Mouse (Mus musculus): ENCODE data around the gene Hdac7. TPM values are rescaled to one million over a fixed set of nuclear protein-coding genes. Genes with fewer than 3 reads are reported as not detected.

Gene Hdac7
- polyA plus RNA-seq, 1 experiment from 2014 or later, result 28.3 TPM

GRCm38 (mm10) chr15:97765090-97765794, 79.1 kb downstream of the Hdac7 start:
- DNase-seq (ENCODE audit: low spot score), result no peak

DNA sequence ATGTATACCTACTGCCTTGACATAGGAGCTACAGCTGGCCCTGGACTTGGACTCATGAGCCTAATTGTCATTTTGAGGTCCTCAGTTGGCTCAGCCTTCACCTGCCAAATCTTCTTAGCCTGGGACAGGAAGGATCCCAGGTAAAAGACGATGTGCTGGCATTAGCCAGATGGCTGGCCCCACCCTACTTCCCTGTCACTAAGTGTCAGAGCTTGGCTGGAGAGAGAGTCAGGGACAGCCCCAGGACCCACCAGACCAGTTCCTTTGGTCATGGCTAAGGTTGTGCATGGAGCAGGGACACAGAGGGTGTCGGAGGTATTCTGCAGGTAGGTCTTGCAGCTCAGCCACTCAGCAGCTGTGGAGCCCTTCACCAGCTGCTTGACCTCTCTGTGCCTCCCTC, 79.8 kb downstream of the Hdac7 start:
- peaks cover 14% of the 10 kb centered on the region for H3K27me3 ChIP-seq (replicated peaks; ENCODE audit: control insufficient read depth, insufficient read depth, low read length)
- DNase-seq (ENCODE audit: low spot score) (no peak), ATAC-seq (replicated peaks; ENCODE audit: low FRiP score, low TSS enrichment, low read depth) (no peak)
- H3K9ac ChIP-seq (ENCODE audit: low read length), result no peak overlapping the region
- no peaks in the 10 kb centered on the region for H3K9me3 ChIP-seq (ENCODE audit: control insufficient read depth, low read length)
- H3K4me1 ChIP-seq (replicated peaks; ENCODE audit: control insufficient read depth, insufficient read depth, low read length), result peaks cover 16% of the 10 kb centered on the region
- no peak overlapping the region for H3K4me3 ChIP-seq (ENCODE audit: low read depth, low read length)
- H3K27ac ChIP-seq (ENCODE audit: low read depth), result no peak overlapping the region
- WGBS, result 75% methylated on average over 2 of the region's 2 CpGs
- H3K36me3 ChIP-seq (ENCODE audit: control insufficient read depth, insufficient read depth, low read length), result no peaks in the 10 kb centered on the region
- H3K4me2 ChIP-seq (ENCODE audit: low read length), result no peak overlapping the region

More at GRCm38 (mm10) chr15:97765090-97765794, 79.1 kb downstream of the Hdac7 start:
- H3K36me3 ChIP-seq (ENCODE audit: control insufficient read depth, insufficient read depth, low read length), result no peaks in the 10 kb centered on the region
- no peaks in the 10 kb centered on the region for H3K9me3 ChIP-seq (ENCODE audit: control insufficient read depth, low read length)
- H3K9ac ChIP-seq (ENCODE audit: low read length), result no peak overlapping the region
- no peak overlapping the region for H3K4me3 ChIP-seq (ENCODE audit: low read depth, low read length)
- WGBS, result 45% methylated on average over 13 of the region's 13 CpGs
- no peak overlapping the region for H3K27ac ChIP-seq (ENCODE audit: low read depth)
- peak overlapping the region; percentile 15; the same call in 1 of the 2 replicates for H3K4me2 ChIP-seq (ENCODE audit: low read length)
- peaks cover 16% of the 10 kb centered on the region for H3K4me1 ChIP-seq (replicated peaks; ENCODE audit: control insufficient read depth, insufficient read depth, low read length)
- no peak for ATAC-seq (replicated peaks; ENCODE audit: low FRiP score, low TSS enrichment, low read depth)
- peaks cover 14% of the 10 kb centered on the region for H3K27me3 ChIP-seq (replicated peaks; ENCODE audit: control insufficient read depth, insufficient read depth, low read length)

DNA sequence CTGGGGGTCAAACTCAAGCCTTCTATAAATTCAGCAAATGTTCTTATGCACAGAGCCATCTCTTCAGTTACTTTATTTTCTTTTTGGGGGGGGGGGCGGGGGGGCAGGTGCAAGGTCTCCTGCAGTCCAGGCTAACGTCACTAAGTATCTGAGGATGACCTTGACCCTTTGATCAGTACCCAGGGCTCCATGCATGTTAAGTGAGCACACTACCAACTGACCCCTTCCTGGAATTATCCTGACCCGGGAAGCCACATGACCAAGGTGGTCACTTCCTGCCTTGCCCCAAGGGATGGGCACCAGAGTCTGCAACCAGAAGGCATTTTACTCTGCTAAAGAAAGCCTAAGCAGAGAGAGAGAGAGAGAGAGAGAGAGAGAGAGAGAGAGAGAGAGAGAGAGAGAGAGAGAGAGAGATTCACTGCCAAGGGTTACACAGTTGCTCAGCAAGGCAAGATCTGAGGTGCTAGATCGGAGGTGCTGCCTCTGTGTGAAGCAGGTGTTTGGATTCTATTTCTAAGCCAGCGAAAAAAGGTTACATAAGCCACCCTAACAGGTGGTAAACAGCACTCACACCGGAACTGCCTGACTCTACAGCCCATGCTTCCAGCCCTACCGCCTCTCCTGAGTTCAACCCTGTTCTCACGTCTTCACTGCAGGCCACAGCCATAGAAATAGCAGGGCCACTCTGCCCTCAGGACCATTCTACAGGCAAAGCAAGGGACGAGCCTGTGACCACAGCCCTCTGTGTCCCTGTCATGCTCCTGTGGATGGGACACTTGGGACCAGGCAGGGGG, 80.8 kb downstream of the Hdac7 start:
- Histone ChIP-seq H3K9me3 (ENCODE audit: control insufficient read depth, low read length) (no peaks in the 10 kb centered on the region), H3K36me3 (ENCODE audit: control insufficient read depth, insufficient read depth, low read length) (no peaks in the 10 kb centered on the region), H3K4me1 (replicated peaks; ENCODE audit: control insufficient read depth, insufficient read depth, low read length) (peaks cover 13% of the 10 kb centered on the region), H3K27me3 (replicated peaks; ENCODE audit: control insufficient read depth, insufficient read depth, low read length) (peaks cover 9% of the 10 kb centered on the region), H3K9ac (ENCODE audit: low read length) (no peak overlapping the region), H3K27ac (ENCODE audit: low read depth) (no peak overlapping the region), H3K4me2 (ENCODE audit: low read length) (no peak overlapping the region), H3K4me3 (ENCODE audit: low read depth, low read length) (no peak overlapping the region)
- no peak for ATAC-seq (replicated peaks; ENCODE audit: low FRiP score, low TSS enrichment, low read depth)
- DNase-seq (ENCODE audit: low spot score), result no peak
- 71% methylated on average over 9 of the region's 9 CpGs for WGBS

- H3K27ac ChIP-seq (ENCODE audit: low read depth), result no peak overlapping the region
- H3K4me1 ChIP-seq (replicated peaks; ENCODE audit: control insufficient read depth, insufficient read depth, low read length), result peaks cover 8% of the 10 kb centered on the region
- DNase-seq (ENCODE audit: low spot score) (no peak), ATAC-seq (replicated peaks; ENCODE audit: low FRiP score, low TSS enrichment, low read depth) (no peak)
- no peak overlapping the region for H3K4me2 ChIP-seq (ENCODE audit: low read length)
- WGBS, result 55% methylated on average over 9 of the region's 9 CpGs
- no peaks in the 10 kb centered on the region for H3K9me3 ChIP-seq (ENCODE audit: control insufficient read depth, low read length)
- no peaks in the 10 kb centered on the region for H3K36me3 ChIP-seq (ENCODE audit: control insufficient read depth, insufficient read depth, low read length)
- H3K4me3 ChIP-seq (ENCODE audit: low read depth, low read length), result no peak overlapping the region
- H3K9ac ChIP-seq (ENCODE audit: low read length), result no peak overlapping the region
- peaks cover 9% of the 10 kb centered on the region for H3K27me3 ChIP-seq (replicated peaks; ENCODE audit: control insufficient read depth, insufficient read depth, low read length)
Measured at GRCm38 (mm10) chr15:97762733-97763132, 81.6 kb downstream of the Hdac7 start.

GRCm38 (mm10) chr15:97761438-97761837, 82.9 kb downstream of the Hdac7 start:
- Histone ChIP-seq H3K27ac (ENCODE audit: low read depth) (peak overlapping the region; percentile 16; the same call in 1 of the 2 replicates), H3K9ac (ENCODE audit: low read length) (no peak overlapping the region)
- peak; percentile 67 for ATAC-seq (replicated peaks; ENCODE audit: low FRiP score, low TSS enrichment, low read depth)

GRCm38 (mm10) chr15:97760952-97761351, 83.3 kb downstream of the Hdac7 start:
- DNase-seq (ENCODE audit: low spot score), result no peak
- H3K4me2 ChIP-seq (ENCODE audit: low read length), result 0 out of 2 replicates have a peak overlapping the region, but pooled peaks have one; percentile 6
- H3K9me3 ChIP-seq (ENCODE audit: control insufficient read depth, low read length), result no peaks in the 10 kb centered on the region
- WGBS, result 75% methylated on average over 5 of the region's 5 CpGs
- H3K4me1 ChIP-seq (replicated peaks; ENCODE audit: control insufficient read depth, insufficient read depth, low read length), result no peaks in the 10 kb centered on the region
- no peak for ATAC-seq (replicated peaks; ENCODE audit: low FRiP score, low TSS enrichment, low read depth)
- no peak overlapping the region for H3K27ac ChIP-seq (ENCODE audit: low read depth)
- H3K9ac ChIP-seq (ENCODE audit: low read length), result no peak overlapping the region
- no peaks in the 10 kb centered on the region for H3K27me3 ChIP-seq (replicated peaks; ENCODE audit: control insufficient read depth, insufficient read depth, low read length)
- H3K4me3 ChIP-seq (ENCODE audit: low read depth, low read length), result no peak overlapping the region
- H3K36me3 ChIP-seq (ENCODE audit: control insufficient read depth, insufficient read depth, low read length), result no peaks in the 10 kb centered on the region

More at GRCm38 (mm10) chr15:97761438-97761837, 82.9 kb downstream of the Hdac7 start:
- 45% methylated on average over 13 of the region's 13 CpGs for WGBS
- Histone ChIP-seq H3K27me3 (replicated peaks; ENCODE audit: control insufficient read depth, insufficient read depth, low read length) (peaks cover 2% of the 10 kb centered on the region), H3K4me3 (ENCODE audit: low read depth, low read length) (no peak overlapping the region), H3K4me1 (replicated peaks; ENCODE audit: control insufficient read depth, insufficient read depth, low read length) (no peaks in the 10 kb centered on the region), H3K36me3 (ENCODE audit: control insufficient read depth, insufficient read depth, low read length) (no peaks in the 10 kb centered on the region), H3K9me3 (ENCODE audit: control insufficient read depth, low read length) (no peaks in the 10 kb centered on the region), H3K4me2 (ENCODE audit: low read length) (peak overlapping the region; percentile 25; the same call in 1 of the 2 replicates)
- DNase-seq (ENCODE audit: low spot score), result no peak

DNA sequence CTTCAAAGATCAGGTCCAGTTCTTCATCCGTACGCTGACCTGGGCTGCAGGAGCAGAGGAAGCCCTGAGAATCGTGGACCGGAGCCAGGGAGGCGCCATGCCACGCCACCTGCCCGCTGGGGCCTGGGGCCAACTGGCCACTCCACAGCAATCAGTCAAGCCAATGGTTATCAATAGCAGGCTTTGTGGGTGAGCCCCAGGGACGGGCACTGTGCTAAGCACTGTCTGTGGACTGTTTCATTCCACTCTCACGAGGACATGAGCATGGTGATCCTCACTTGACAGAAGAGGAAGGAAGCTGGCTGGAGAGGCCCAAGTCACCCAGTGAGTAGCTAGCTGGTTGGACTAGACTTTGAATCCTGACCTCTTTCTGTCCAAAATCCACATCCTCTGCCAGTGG, 84.3 kb downstream of the Hdac7 start:
- no peak overlapping the region for H3K9ac ChIP-seq (ENCODE audit: low read length)
- no peaks in the 10 kb centered on the region for H3K36me3 ChIP-seq (ENCODE audit: control insufficient read depth, insufficient read depth, low read length)
- H3K4me1 ChIP-seq (replicated peaks; ENCODE audit: control insufficient read depth, insufficient read depth, low read length), result no peaks in the 10 kb centered on the region
- H3K27me3 ChIP-seq (replicated peaks; ENCODE audit: control insufficient read depth, insufficient read depth, low read length), result no peaks in the 10 kb centered on the region
- no peak overlapping the region for H3K4me2 ChIP-seq (ENCODE audit: low read length)
- no peak for DNase-seq (ENCODE audit: low spot score)
- H3K27ac ChIP-seq (ENCODE audit: low read depth), result no peak overlapping the region
- H3K4me3 ChIP-seq (ENCODE audit: low read depth, low read length), result no peak overlapping the region
- 84% methylated on average over 9 of the region's 9 CpGs for WGBS
- ATAC-seq (replicated peaks; ENCODE audit: low FRiP score, low TSS enrichment, low read depth), result no peak
- H3K9me3 ChIP-seq (ENCODE audit: control insufficient read depth, low read length), result no peaks in the 10 kb centered on the region

DNA sequence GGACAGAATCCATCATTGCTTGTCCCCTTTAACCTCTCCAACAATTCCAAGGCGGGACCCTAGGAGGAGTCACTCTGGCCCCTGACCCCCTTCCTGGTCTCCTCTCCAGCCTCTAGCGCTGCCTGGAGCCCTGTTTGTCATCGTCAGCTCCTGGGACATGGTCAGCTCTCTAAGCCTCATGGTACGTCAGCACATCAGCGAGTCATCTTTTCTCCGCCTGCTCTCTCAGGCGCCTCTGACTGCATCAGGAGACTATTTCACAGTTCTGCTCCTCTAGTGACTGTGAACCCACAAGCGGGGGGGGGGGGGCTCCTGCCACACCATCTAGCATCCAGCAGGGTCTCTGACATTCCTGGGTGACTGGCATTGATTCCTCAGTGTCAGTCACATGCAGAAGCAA, 88.9 kb downstream of the Hdac7 start:
- Histone ChIP-seq H3K4me2 (ENCODE audit: low read length) (no peak overlapping the region), H3K27ac (ENCODE audit: low read depth) (no peak overlapping the region), H3K9me3 (ENCODE audit: control insufficient read depth, low read length) (no peaks in the 10 kb centered on the region), H3K27me3 (replicated peaks; ENCODE audit: control insufficient read depth, insufficient read depth, low read length) (no peaks in the 10 kb centered on the region), H3K9ac (ENCODE audit: low read length) (no peak overlapping the region), H3K4me1 (replicated peaks; ENCODE audit: control insufficient read depth, insufficient read depth, low read length) (peaks cover 8% of the 10 kb centered on the region), H3K36me3 (ENCODE audit: control insufficient read depth, insufficient read depth, low read length) (no peaks in the 10 kb centered on the region), H3K4me3 (ENCODE audit: low read depth, low read length) (no peak overlapping the region)
- 51% methylated on average over 8 of the region's 8 CpGs for WGBS
- ATAC-seq (replicated peaks; ENCODE audit: low FRiP score, low TSS enrichment, low read depth), result no peak
- DNase-seq (ENCODE audit: low spot score), result no peak

Measured in intestine, embryonic 14.5 days (tissue).